Mouse (Mus musculus) testis, adult 2 months (tissue): ENCODE results near the gene Rit1.

Source experiments
- CTCF ChIP-seq: fragments of 200-500 bp; IDR thresholded peaks from 2 replicates; pipeline ENCODE4 v1.5.1; 2012; ENCODE audit warnings: low read depth, mild to moderate bottlenecking, inconsistent platforms, low read length, moderate library complexity; ENCODE audit not compliant: control insufficient read depth, insufficient read depth, insufficient replicate concordance
- POLR2A ChIP-seq: fragments of 200-500 bp; IDR thresholded peaks from 2 replicates; pipeline ENCODE4 v1.6.1; 2012; ENCODE audit warnings: low read depth, mild to moderate bottlenecking, inconsistent platforms, low read length, moderate library complexity; ENCODE audit not compliant: control insufficient read depth

DNA sequence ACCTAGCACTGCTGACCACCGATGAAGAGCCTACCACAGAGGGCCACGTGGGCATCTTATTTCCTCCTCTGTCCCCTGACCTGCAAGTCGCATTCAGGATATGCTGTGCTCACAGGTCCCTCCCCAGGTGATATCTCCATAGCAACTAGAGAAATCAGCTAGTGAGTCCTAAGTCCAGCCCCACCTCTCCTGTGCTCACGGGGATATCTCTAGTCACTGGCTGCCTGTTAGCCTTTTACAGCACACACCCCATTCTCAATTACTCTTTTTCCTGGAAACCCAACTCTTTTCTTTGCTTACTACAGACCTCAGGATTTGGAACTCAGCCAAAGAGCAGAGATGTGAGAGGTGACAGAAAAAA, 30.2 kb downstream of the Rit1 start:
- TF ChIP-seq POLR2A: no peak
- TF ChIP-seq CTCF: no peak
